Mouse (Mus musculus) 3134 (cell line): ENCODE data around the gene Wsb1.

Experiments
- DNase-seq: peaks from one replicate; pipeline ENCODE4 v3.0.0-alpha.2; 2011; ENCODE audit warnings: low spot score; ENCODE audit not compliant: insufficient read length; ENCODE audit errors: extremely low read depth

Wsb1 gene

GRCm38 (mm10) chr11:79218936-79219626, 35.4 kb downstream of the Wsb1 start:
- no peak for DNase-seq

DNA sequence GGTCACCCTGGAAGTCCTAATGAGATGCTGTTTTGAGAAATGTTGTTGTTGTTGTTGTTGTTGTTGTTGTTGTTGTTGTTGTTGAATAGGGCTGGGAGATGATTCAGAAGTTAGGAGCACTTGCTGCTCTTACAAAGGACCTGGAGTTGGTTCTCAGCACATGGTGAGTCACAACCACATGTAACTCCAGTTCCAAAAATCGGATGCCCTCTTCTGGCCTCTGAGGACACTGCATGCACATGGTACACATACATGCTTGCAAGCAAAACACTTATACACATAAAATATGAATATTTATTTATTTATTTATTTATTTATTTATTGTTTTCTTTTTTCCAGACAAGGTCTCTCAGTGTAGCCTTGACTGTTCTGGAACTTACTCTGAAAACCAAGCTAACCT, 36.4 kb downstream of the Wsb1 start:
- no peak for DNase-seq

- no peak for DNase-seq
Observed at GRCm38 (mm10) chr11:79217133-79217532, 37.3 kb downstream of the Wsb1 start.

DNA sequence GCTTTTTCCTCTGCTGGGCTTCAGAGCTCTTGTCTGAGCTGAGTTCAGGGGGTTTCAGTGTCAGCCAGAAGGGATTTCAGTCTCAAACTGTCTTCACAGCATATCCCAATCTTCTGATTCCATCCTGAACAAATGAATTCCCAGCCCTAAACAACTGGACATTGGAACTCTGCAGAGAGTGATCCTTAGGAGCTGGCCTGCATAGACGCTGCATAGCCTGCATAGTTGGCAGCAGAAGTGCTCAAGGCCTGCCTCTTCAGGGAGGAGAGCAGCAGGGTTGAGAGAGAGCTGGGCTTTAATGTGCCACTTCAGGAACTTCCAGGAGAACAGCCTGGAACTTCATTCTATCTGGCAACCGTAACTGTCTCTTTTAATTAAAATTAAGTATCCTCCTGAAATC, 38.9 kb downstream of the Wsb1 start:
- DNase-seq, result no peak

DNA sequence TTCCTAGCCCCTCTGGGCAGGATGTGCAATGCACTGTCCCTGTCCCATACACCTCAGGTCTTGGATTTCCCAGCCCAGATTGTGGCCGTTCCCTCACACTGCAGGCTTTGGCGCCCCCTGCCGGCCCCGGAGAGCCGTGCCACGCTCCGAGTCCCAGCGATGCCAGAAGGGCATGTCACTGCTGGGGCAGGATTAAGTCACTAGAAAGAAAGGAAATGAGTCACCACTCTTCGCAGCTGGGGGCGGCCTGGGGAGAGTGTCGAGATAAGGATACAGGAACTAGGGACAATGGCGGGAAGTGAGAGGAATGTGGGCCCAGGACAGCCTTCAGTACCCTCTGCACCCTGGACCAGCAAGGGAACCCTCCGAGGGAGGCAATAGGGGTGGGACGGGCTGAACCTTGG, 40.5 kb downstream of the Wsb1 start:
- peak; percentile 90 for DNase-seq

GRCm38 (mm10) chr11:79209882-79210471, 44.5 kb downstream of the Wsb1 start:
- DNase-seq, result no peak

DNA sequence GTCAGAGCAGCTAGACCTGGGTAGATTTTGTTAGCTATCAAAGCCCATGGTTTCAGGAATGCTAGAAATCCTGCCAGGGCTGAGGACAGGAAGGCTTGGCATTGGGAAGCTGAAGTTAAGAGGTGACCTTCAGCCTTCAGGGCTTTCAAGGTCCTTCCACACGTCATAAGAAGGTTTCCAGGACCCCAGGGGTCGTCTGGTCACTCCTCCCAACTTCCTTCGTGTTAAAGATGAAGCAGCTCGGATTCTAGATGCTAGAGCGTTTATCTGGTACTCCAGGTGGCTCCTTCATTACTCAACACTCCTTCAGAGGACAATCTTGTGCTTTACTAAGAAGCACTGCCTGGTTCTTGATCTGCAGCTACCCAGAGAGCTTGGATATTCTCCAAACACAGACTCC, 45.4 kb downstream of the Wsb1 start:
- DNase-seq, result no peak

DNA sequence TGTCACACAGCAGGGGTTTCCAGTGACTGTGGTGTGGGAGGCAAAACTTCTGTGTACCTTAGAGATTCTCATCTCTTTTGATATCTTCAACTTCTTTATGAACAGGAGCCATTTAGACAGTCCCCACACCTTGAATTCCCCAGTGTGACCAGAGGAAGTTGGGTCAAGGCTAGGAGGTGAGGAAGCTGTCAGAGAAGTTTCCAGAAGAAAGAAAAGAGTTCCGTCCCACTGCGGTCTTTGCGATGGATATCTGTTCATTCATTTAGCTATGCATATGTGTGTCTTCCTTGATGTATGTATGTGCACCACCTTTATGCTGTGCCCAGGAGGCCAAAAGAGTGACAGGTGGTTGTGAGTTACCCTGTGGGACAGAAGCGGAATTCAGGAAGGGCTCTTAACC, 46.0 kb downstream of the Wsb1 start:
- DNase-seq, result no peak

- no peak for DNase-seq
Observed at GRCm38 (mm10) chr11:79207691-79208090, 46.8 kb downstream of the Wsb1 start.

- DNase-seq, result no peak
Observed at GRCm38 (mm10) chr11:79204444-79204843, 50.0 kb downstream of the Wsb1 start.

- no peak for DNase-seq
Observed at GRCm38 (mm10) chr11:79200502-79200901, 54.0 kb downstream of the Wsb1 start.

GRCm38 (mm10) chr11:79198562-79198961, 55.9 kb downstream of the Wsb1 start:
- no peak for DNase-seq

GRCm38 (mm10) chr11:79197846-79198235, 56.6 kb downstream of the Wsb1 start:
- no peak for DNase-seq

- DNase-seq, result peak; percentile 81
Observed at GRCm38 (mm10) chr11:79196876-79197845, 57.3 kb downstream of the Wsb1 start.

- DNase-seq, result peak; percentile 80
Observed at GRCm38 (mm10) chr11:79196196-79196869, 58.1 kb downstream of the Wsb1 start.

DNA sequence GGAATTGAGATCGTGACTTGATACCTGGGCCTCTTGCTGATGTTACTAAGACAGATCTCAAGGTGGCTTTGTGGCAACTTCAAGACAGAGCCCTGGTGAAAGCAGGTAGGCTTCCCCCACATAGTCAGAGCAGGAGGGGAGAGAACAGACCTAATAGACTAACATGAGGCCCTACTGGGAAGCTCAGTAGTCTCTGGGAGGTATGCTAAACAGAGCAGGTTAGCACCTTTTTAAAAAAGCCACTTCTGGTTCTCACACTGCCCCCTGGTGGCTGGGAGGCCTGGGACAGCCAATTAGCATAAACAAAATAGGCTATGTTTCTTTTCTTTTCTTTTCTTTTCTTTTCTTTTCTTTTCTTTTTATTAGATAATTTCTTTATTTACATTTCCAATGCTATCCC, 62.3 kb downstream of the Wsb1 start:
- DNase-seq, result no peak

DNA sequence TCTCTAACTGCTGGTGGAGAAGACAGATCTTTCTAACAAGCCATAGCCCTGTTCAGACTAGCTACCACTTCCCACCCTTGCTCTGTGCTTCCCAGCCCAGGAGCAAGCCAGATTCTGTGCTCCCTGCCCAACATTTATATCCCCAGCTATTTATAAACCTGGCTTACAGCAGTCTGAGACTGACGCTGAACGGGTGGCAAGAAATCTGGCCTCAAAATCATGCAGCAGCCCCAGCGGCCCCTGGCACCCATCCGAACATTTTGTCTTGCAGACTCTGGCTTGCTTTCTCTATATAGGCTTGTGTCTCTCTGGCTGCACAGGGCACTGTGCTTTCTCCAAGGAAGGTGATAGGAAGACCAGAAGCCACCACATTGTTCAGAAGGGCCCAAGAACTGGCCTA, 63.3 kb downstream of the Wsb1 start:
- no peak for DNase-seq

- no peak for DNase-seq
Observed at GRCm38 (mm10) chr11:79190257-79190656, 64.2 kb downstream of the Wsb1 start.
